Mouse (Mus musculus) cortical plate, adult 2 months (tissue): ENCODE data around the gene Pld1. TPM values are rescaled to one million over a fixed set of nuclear protein-coding genes. Genes with fewer than 3 reads are reported as not detected.

Source experiments
- H3K27ac ChIP-seq: fragments of 200-500 bp; 2 replicates; pipeline ENCODE4 v1.5.1; 2012; ENCODE audit warnings: low read length, control low read depth, inconsistent platforms; ENCODE audit not compliant: insufficient read depth
- H3K4me1 ChIP-seq: fragments of 200-500 bp; 2 replicates; pipeline ENCODE4 v1.6.1; 2011; ENCODE audit warnings: low read length; ENCODE audit not compliant: control insufficient read depth, insufficient read depth
- H3K4me3 ChIP-seq: fragments of 200-500 bp; 2 replicates; pipeline ENCODE4 v1.5.1; 2011; ENCODE audit warnings: mild to moderate bottlenecking, low read length, control low read depth; ENCODE audit not compliant: insufficient read depth
- CTCF ChIP-seq: fragments of 200-500 bp; IDR thresholded peaks from 2 replicates; pipeline ENCODE4 v1.5.1; 2011; ENCODE audit warnings: mild to moderate bottlenecking, control low read depth, low read length; ENCODE audit not compliant: insufficient read depth; ENCODE audit errors: extremely low read depth
- POLR2A ChIP-seq: fragments of 200-500 bp; IDR thresholded peaks from 2 replicates; pipeline ENCODE4 v1.6.1; 2011; ENCODE audit warnings: mild to moderate bottlenecking, low read length, control low read depth; ENCODE audit not compliant: insufficient read depth; ENCODE audit errors: extremely low read depth
- polyA plus RNA-seq: library from polyadenylated mRNA; depleted of rRNA; stranded (reverse); fragments of >200 nt; gene quantifications from 2 replicates; pipeline ENCODE4 v1.2.3, GENCODE M21; 2012

Gene Pld1
- polyA plus RNA-seq, 1 experiment = 6.0 TPM

DNA sequence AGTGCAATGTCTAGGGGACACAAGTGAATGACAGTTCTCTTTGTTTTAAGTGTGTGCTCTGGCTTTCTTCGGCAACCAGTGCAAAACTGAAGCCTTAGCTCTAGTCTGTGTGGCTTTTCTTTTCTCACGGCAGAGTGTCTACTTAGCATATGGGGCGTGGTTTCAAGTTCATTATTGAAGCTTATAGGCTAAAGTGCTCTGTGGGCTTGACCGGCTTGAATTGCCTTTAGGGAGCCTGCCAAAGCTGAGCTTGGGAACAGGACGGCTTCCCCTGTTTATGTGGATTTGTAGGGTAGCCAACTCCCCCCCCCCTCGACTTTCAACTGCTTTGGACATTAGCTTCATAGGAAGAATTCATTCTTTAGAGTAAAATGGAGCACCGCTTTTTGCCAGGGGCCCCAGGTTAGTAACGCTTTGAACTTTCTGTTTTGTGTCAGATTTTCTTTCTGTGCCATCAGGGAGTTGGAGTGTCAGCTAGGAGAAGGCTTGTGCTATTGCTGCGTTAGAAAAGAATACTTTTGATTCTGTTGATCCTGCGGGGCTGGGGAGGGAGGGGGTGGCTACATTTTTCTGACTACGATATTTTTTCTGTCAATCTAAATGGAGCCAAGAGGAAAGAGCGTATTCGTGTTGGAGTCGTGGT lies 45.6 kb downstream of the Pld1 start:
- no peak overlapping the region for H3K27ac ChIP-seq
- TF ChIP-seq POLR2A (peak; percentile 36; the same call in 1 of the 2 replicates), CTCF (no peak)

DNA sequence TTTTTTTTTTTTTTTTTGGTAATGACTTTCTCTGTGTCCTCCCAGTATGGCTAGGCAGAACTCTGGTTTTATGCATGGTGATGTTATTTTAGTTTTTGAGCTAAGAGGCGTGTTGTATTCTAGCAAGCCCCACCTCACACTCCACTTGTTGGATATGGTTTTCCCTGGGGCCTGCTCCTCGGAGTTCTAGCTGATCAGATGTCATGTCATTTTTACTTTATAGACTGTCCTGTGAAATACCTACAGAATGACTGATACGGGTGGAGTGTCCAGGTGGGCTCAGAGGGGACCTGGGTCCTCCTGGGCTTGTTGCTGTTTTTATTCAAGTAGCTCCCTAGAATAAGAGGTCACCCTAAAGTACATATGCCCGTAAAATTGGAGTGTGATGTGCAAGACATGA lies 46.1 kb downstream of the Pld1 start:
- TF ChIP-seq POLR2A (no peak), CTCF (no peak)
- Histone ChIP-seq H3K4me1 (peaks cover 1% of the 10 kb centered on the region; the same call in 1 of the 2 replicates), H3K4me3 (peak overlapping the region; percentile 15), H3K27ac (no peak overlapping the region)

More for the DNA sequence above, 45.6 kb downstream of the Pld1 start:
- H3K4me1 ChIP-seq = peaks cover 1% of the 10 kb centered on the region; the same call in 1 of the 2 replicates
- H3K4me3 ChIP-seq = peak overlapping the region; percentile 15

DNA sequence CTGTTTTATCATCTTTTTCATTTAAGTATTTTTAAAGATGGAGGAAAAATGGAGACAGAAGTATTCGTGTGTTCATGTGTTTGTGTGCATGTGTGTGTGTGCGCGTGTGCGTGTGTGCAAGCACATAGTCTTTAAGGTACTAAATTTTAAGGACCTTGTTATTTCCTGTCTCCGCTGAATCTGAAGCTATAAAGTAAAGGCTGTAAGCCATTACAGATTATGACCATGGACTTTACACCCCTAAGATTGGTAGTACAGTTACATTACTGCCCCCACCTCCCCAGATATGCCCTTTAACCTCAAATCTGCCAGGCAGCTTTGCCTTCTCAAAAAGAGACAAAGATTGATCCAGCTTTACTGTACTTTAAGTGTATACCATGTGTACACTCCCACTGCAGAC lies 46.8 kb downstream of the Pld1 start:
- H3K4me1 ChIP-seq = peaks cover 1% of the 10 kb centered on the region; the same call in 1 of the 2 replicates
- no peak overlapping the region for H3K27ac ChIP-seq
- 0 out of 2 replicates have a peak overlapping the region, but pooled peaks have one; percentile 15 for H3K4me3 ChIP-seq
- TF ChIP-seq CTCF = no peak
- TF ChIP-seq POLR2A = no peak

DNA sequence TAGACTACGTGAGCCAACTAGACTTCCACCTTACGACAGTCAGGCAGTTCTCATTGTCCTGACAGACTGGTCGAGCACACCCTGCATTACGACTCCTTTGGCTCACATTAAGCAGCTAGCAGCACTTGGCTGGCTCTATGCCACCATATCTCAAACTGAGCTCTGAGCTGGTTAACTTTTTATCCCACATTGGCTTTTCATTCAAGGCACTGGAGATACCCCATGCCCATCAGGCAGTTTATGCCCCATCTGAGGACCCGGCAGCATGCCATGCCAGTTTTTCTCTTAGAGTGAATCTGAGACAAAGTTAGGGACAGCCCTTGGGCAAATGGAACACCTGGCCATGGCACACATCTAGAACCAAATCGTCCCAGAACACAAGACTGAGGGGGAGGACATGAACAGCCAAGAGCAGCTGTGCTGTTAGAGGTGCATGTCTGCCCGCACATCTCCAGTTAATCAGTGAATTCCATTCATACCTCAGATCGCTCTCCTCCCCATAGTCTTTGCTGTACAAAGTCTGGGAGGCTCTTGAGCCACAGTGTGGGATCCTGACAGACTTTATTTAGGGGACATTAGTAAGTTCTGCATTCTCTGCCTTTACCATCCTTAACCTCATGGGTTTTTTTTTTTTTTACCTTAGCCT lies 49.5 kb downstream of the Pld1 start:
- Histone ChIP-seq H3K4me3 (no peak overlapping the region), H3K4me1 (no peaks in the 10 kb centered on the region), H3K27ac (no peak overlapping the region)
- TF ChIP-seq POLR2A = no peak
- TF ChIP-seq CTCF = no peak

DNA sequence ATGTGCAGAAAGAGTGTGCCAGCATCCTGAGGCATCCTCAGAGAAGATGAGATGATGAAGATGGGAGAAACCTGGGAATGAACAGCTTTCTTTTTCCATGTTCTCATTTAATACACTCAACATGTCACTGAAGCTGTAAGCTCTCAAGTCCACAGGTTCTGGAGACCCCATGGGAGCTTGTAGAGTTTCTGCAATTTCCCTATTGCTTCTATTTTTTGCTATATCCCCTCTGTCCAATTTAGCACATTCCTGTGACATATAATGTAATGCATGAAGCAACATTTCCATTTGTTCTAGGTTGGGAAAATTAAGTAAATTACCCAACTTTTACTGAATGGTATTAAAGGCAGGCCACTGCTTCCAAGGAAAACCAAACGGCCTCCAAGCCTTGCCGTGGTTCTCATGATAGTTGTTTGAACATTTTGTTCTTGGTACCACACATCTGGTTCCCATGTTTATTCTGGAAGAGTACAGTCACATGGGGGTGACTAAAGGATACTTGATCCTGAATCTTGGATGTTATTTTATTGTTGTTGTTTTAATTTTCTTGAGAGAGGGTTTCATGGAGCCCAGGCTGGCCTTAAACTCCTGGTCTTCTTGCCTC lies 52.7 kb downstream of the Pld1 start:
- Histone ChIP-seq H3K4me3 (no peak overlapping the region), H3K27ac (no peak overlapping the region), H3K4me1 (no peaks in the 10 kb centered on the region)
- TF ChIP-seq POLR2A (no peak), CTCF (no peak)

DNA sequence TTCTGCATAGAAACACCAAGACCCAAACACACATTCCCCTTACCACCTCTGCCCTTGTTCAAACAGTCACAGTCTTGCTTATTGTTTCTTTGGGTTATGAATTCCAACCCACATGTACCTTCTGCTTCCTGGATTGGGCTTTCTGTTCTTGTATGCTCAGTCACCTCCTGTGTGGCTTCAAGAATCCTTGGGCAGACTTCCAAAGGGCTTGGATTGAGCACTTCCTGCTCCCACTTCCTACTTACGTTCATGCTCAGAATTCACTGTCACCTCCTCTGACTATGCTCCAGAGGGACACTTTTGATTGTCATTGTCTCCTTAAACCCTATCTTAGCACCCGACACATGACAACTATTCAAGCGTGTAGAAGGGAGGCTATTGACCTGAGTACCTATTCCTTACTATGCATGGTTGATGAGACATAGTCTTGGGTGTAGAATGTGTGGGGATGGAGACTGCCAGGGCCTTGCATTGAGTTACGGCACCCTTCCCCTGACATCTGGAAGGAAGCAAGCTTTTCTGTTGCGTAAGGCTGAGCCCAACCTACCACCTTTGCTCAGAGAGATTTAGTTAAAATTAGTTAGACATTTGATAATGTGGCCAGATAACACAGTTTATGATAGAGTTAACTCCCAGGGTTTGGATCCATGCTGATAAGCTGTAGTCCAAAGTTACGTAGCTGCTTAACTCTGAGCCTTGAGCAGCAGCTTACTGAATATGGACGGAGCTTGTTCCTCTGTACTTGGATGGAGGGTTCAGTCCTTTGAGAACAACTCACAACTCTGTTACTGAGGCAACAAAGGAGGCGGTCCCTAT lies 55.9 kb downstream of the Pld1 start:
- TF ChIP-seq POLR2A = no peak
- TF ChIP-seq CTCF = no peak
- Histone ChIP-seq H3K4me1 (no peaks in the 10 kb centered on the region), H3K27ac (no peak overlapping the region), H3K4me3 (no peak overlapping the region)

DNA sequence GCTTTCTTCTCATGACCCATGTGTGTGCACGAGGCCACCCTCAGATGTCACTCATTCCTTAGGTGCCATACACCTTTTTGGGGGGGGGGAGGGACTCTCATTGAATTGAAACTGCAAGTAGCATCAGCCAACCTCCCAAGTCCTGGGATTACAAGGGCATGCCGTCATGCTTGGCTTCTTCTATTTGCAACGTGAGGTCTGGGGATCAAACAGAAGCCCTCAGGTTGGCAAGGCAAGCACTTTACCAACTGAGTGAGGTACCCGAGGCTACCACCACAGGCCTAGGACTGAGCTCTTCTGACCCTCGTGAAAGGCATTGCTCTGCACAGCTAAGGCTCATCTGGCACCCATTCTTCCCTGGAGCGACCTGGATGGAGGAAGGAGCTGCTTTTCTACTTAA lies 65.8 kb downstream of the Pld1 start:
- no peak for TF ChIP-seq POLR2A
- no peak for TF ChIP-seq CTCF
- H3K27ac ChIP-seq = no peak overlapping the region
- H3K4me3 ChIP-seq = no peak overlapping the region
- no peaks in the 10 kb centered on the region for H3K4me1 ChIP-seq

DNA sequence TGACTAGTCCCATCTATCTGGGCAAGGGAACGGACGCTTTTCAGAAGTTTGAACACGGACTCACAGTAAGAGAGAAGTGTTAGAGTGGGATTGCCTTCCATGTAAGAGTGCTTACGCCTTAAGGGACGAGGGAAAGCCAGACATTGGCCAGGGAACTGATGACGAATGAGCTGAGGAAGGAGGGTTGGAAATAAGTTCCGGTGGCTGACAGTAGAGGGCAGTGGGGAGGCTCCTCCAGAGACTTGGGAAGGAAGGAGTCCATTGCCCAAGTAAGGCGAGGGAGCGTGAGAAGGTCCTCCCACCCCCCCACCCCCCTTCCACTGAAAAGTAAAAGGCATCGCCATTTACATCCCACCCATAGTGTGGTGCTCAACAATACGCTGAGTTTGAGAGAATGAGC lies 69.2 kb downstream of the Pld1 start:
- H3K4me3 ChIP-seq = no peak overlapping the region
- no peak for TF ChIP-seq POLR2A
- 0 out of 2 replicates have a peak, but pooled peaks have one; percentile 3 for TF ChIP-seq CTCF
- H3K27ac ChIP-seq = no peak overlapping the region
- no peaks in the 10 kb centered on the region for H3K4me1 ChIP-seq

DNA sequence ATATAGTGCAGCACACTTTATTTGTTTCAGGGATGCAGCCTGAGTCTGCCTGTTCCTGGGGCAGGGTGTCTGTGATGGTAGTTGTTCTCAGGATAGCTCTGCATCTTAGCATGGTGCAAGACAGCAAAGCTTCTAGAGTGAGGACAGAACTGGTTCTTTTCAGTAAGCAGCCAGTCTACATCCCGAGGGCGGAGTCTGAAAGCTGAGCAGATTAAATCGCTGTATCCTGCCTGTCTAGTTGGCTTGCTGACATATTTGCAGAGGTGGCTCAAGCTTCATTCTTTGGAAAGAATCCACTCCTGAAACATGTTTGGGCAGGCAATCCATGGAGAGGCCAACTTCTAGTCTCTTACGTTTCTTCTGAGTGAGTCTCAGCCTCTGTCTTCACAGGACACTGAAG lies 69.9 kb downstream of the Pld1 start:
- Histone ChIP-seq H3K4me1 (no peaks in the 10 kb centered on the region), H3K27ac (no peak overlapping the region), H3K4me3 (no peak overlapping the region)
- TF ChIP-seq POLR2A (no peak), CTCF (no peak)
